Mouse (Mus musculus) gastrocnemius, adult 2 months (tissue): ENCODE results near the gene Lgi4. TPM values are rescaled to one million over a fixed set of nuclear protein-coding genes. Genes with fewer than 3 reads are reported as not detected.

Experiments used
- DNase-seq: peaks from one replicate; pipeline ENCODE4 v3.0.0; 2022
- H3K27ac ChIP-seq: fragments of 200-600 bp; 2 replicates; pipeline ENCODE4 v1.8.1; 2022; ENCODE audit warnings: mild to moderate bottlenecking
- H3K4me3 ChIP-seq: fragments of 200-600 bp; 2 replicates; pipeline ENCODE4 v1.8.1; 2022; ENCODE audit warnings: mild to moderate bottlenecking, moderate library complexity
- CTCF ChIP-seq: fragments of 200-600 bp; IDR thresholded peaks from 2 replicates; pipeline ENCODE4 v1.8.1; 2022; ENCODE audit warnings: antibody characterized with exemption, mild to moderate bottlenecking, moderate library complexity
- intact Hi-C: fragments of 180-260 bp; cut with DNase I; formaldehyde crosslinking; loops from one replicate; pipeline ENCODE4 v1.15.1; 2025
- long read RNA-seq, 2 experiments: library from polyadenylated mRNA; stranded (forward); transcript quantifications; one replicate each; pipeline ENCODE4 v2.0.0; 2021
- total RNA-seq, 2 experiments: library from RNA; stranded (reverse); gene quantifications; 2 replicates each; pipeline ENCODE4 v1.2.3; 2021

Lgi4 gene
- total RNA-seq, result 1 to 10 TPM; 2.4 to 3.3 TPM
- long read RNA-seq, experiment 1, partial matches to known transcripts, result 1 of 3 reads
- long read RNA-seq, experiment 1, other reads (novel, unspliced or antisense), result 2 of 3 reads
- long read RNA-seq, experiment 2, full-length matches to known transcripts, result 1 of 2 reads
- long read RNA-seq, experiment 2, partial matches to known transcripts, result 0 of 2 reads
- long read RNA-seq, experiment 2, other reads (novel, unspliced or antisense), result 1 of 2 reads

DNA sequence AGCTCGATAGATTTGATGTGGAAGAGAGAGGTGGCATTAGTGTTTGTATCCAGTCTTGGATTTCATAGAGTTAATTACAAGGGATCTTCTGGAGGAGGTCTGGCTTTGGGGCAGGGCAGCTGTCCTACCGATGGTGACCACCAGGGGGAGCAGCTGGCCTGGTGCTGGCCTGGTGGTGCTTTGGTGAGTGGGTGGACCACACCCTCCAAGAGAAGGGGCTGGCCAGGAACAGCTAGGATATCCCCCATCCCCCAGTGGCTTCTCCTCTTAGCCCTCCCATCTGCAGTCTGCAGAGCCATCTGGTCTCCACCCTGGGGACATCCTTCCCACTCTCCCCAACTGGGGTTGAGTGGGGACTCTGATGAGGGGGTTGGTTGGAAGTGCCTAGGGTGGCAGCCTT is at the start of gene Lgi4:
Gene Lgi4, plus strand, starts transcription at position 235 of the 400 bp plus-strand sequence.
- intact Hi-C loops, result loop anchor here (1.0 to 10.0 kb wide), 4 partner anchors 20 to 113 kb away; partner anchors contain the start of gene Gramd1a
- Histone ChIP-seq H3K4me3 (peak within 1 kb of the TSS; percentile 54), H3K27ac (peak within 1 kb of the TSS; percentile 99)
- peak; percentile 93 for DNase-seq
- no peak; the same call in none of the 2 replicates for TF ChIP-seq CTCF

GRCm38 (mm10) chr7:31012971-31013370 is 46.2 kb upstream of the Lgi4 start:
- no peak for TF ChIP-seq CTCF
- DNase-seq, result no peak
- intact Hi-C loops, result no loop called here
- Histone ChIP-seq H3K27ac (no peak overlapping the region), H3K4me3 (no peak overlapping the region)

DNA sequence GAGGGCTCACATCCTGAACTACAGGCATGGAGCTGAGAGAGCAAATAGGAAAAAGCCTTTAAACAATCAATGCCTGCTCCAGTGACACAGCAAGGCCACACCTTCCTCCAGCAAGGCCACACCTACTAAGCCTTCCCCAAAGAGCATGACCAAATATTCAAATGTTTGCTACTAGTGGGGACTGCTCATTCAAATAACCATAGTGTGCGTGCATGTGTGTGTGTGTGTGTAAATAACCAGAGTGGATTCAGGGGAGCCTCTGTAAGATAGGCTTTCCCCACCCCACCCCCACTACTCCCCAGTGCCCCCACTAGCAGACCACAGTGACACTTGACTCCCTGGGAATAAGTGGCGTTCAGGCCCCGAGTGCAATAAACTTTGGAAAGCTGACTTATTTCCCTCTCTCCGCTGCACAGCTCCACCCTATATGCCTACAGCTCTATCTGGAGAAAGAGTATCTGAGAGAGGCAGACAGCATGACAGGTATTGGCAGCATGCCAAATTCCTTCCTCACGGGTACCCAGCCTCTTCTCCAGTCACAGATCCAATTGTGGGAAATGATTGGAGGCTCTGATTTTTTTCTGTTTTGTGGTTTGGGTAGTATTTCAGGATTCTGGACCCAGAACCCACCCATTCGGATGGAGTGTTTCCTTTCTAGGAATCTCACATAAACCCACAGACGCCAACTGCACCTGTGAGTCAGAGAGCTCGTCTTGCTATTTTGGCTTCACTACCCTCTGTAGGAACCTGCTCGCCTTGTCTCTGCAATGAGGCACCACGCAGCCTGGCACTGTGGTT is 41.8 kb upstream of the Lgi4 start:
- DNase-seq, result no peak
- no peak overlapping the region for H3K27ac ChIP-seq
- no peak for TF ChIP-seq CTCF
- intact Hi-C loops, result no loop called here
- H3K4me3 ChIP-seq, result no peak overlapping the region

DNA sequence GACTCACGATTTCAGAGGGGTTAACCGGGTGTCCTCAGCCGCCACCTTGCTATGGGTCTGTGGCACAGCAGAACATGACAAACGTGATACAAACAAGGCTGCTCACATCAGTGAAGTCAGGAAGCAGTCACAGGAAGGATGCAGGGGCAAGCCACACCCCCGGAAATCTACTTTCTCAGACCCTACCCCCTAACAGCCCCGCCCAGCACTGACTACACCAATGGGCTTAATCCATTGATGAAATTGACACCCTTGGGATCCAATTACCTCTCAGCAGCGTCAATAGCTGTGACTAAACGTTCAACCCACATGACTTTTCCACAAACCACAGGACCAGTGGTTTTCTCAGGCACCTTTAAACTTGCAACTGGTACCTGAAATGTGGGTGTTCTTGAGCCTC is 30.5 kb upstream of the Lgi4 start:
- intact Hi-C loops, result no loop called here

GRCm38 (mm10) chr7:31030717-31031116 is 28.4 kb upstream of the Lgi4 start:
- TF ChIP-seq CTCF, result peak; percentile 31; the same call in 1 of the 2 replicates
- no peak overlapping the region for H3K27ac ChIP-seq
- H3K4me3 ChIP-seq, result no peak overlapping the region
- intact Hi-C loops, result no loop called here
- DNase-seq, result no peak

More for the DNA sequence above, 30.5 kb upstream of the Lgi4 start:
- Histone ChIP-seq H3K27ac (no peak overlapping the region), H3K4me3 (no peak overlapping the region)
- TF ChIP-seq CTCF, result no peak
- no peak for DNase-seq

- Histone ChIP-seq H3K4me3 (no peak overlapping the region), H3K27ac (no peak overlapping the region)
- no peak for DNase-seq
- intact Hi-C loops, result no loop called here
- no peak for TF ChIP-seq CTCF
Measured at GRCm38 (mm10) chr7:31031731-31032130, 27.4 kb upstream of the Lgi4 start.

GRCm38 (mm10) chr7:31033409-31034165 is 25.6 kb upstream of the Lgi4 start:
- intact Hi-C loops, result no loop called here
- no peak overlapping the region for H3K4me3 ChIP-seq
- H3K27ac ChIP-seq, result no peak overlapping the region
- TF ChIP-seq CTCF, result no peak
- DNase-seq, result no peak

GRCm38 (mm10) chr7:31034789-31035188 is 24.4 kb upstream of the Lgi4 start:
- H3K27ac ChIP-seq, result no peak overlapping the region
- DNase-seq, result no peak
- intact Hi-C loops, result no loop called here
- no peak overlapping the region for H3K4me3 ChIP-seq
- TF ChIP-seq CTCF, result peak; percentile 44

DNA sequence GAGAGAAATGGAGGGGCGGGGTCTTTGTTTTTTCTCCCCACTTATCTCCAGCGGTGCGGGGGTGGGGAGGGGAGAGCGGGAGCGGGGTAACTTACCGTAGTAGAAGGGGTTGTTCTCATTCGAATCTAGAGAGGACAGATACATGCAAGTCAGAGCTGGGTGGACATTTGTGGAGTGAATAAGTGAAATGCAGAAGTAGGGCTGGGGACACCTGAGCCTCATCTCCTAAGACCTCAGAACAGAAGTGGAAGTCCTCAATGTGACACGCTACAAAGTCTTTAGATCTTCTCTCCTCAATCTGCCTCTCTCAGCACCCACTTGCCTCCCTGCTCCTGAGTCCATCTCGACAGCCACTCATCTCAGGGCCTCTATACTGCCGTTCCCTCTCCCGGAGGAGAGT is 23.9 kb upstream of the Lgi4 start:
- Histone ChIP-seq H3K4me3 (no peak overlapping the region), H3K27ac (no peak overlapping the region)
- TF ChIP-seq CTCF, result no peak
- DNase-seq, result no peak
- intact Hi-C loops, result no loop called here

DNA sequence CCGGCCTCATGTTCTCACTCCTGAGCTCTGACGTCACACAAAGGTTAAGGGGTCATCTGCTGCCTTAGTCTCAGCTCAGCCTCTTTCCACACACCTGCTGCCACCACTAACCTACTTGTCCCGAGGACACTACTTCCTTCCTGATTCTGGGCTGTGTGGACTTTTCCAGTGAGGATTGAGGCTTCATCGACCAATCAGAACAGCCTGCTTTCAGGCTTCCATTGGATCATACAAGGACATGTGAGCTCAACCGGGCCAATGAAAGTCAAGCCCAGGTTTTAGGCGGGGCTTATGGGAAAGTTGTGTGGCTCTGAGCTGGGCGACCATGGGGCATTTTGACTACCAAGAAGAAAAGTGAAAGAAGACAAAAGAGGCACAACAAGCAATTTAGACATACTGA is 22.2 kb upstream of the Lgi4 start:
- intact Hi-C loops, result no loop called here
- Histone ChIP-seq H3K27ac (no peak overlapping the region), H3K4me3 (no peak overlapping the region)
- no peak for DNase-seq
- TF ChIP-seq CTCF, result no peak

GRCm38 (mm10) chr7:31037675-31038074 is 21.5 kb upstream of the Lgi4 start:
- DNase-seq, result no peak
- intact Hi-C loops, result no loop called here
- Histone ChIP-seq H3K4me3 (no peak overlapping the region), H3K27ac (no peak overlapping the region)
- no peak for TF ChIP-seq CTCF

DNA sequence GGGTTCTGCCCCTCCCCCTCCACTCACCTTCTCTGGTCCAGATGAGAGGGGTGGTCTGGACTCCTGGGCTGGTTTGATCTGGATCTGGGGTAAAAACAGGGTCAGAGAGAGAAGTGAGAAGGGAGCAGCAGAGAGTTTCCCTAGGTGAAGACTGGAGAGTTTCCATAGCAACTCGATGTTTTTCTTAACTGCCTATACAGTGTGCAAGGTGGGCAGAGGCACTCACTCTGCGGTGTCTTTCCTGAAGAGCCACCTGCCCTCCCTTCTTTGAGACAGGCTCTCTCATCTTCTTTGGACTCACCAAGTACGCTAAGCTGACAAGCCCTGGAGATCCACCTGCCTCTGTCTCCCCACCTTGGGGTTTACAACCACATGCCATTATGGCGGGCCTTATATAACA is 20.1 kb upstream of the Lgi4 start:
- H3K4me3 ChIP-seq, result no peak overlapping the region
- no peak overlapping the region for H3K27ac ChIP-seq
- no peak for DNase-seq
- intact Hi-C loops, result no loop called here
- no peak for TF ChIP-seq CTCF
